Mouse (Mus musculus): ENCODE data around the gene Pithd1. TPM values are rescaled to one million over a fixed set of nuclear protein-coding genes. Genes with fewer than 3 reads are reported as not detected.
"Not testable (repeated sequence)": the region's sequence is repeated elsewhere in the genome, so short reads cannot be mapped to it uniquely, and the experiment has no call there.

Gene Pithd1
- polyA plus RNA-seq, 1 experiment: 31.3 TPM

DNA sequence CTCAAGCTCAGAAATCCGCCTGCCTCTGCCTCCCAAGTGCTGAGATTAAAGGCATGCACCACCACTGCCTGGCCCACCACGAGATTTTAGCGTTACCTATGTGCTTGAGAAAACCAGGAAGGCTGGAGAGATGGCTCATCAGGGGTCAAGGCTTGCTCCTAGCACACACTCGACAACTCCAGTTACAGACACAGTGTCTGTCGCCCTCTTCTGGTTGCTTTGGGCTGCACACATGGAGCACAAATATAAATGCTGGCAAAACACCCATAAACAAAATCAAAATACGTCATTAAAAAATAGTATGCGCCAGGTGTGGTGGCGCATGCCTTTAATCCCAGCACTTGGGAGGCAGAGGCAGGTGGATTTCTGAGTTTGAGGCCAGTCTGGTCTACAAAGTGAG lies 46.0 kb downstream of the Pithd1 start:
- H3K4me1 ChIP-seq (ENCODE audit: control insufficient read depth, insufficient read depth, insufficient read length, low read length); H3K4me3 ChIP-seq (ENCODE audit: insufficient read depth, low read depth, low read length); H3K27ac ChIP-seq (replicated peaks; ENCODE audit: low read depth, low read length): not testable (repeated sequence)

DNA sequence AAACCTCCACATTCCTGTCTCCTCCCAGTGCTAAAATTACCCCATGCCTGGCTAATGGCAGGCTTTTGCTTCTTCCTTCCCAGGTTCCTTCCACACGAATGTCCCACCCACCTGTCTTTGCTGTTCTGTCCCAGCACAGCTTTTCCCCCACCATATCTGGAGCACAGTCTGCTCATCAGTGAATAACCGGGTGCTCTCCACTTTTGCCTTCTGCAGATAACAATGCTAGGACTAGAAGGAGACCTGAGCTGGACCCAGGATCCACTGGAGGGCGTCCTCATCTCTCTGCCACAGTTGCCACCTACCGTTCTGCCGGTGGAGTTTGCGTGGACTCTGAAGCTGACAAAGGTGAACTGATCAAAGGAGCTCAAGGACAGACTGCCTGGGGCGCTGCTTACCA lies 48.2 kb downstream of the Pithd1 start:
- Histone ChIP-seq H3K4me1 (ENCODE audit: control insufficient read depth, insufficient read depth, insufficient read length, low read length) (peaks cover 8% of the 10 kb centered on the region; the same call in 1 of the 2 replicates), H3K4me3 (ENCODE audit: insufficient read depth, low read depth, low read length) (no peak overlapping the region), H3K27ac (replicated peaks; ENCODE audit: low read depth, low read length) (no peak overlapping the region)

DNA sequence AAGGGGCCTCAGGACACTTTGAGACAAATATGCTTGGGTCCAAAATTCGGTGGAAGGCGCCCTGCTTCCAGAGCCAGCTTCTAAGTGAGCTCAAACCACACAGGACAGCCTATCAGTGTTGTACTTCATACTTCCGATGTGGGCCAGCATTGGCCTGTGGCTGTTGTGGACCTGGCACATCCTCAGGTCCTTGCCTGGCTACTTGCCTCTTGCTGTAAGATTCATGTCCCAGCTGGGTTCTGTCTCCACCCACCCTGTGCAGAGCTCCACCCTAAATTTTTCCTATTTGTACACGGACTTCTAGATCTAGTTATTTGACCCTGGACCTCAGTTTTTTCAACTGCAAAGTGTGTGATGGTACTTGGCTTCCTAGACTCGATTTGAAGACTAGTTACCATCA lies 51.6 kb downstream of the Pithd1 start:
- Histone ChIP-seq H3K4me3 (ENCODE audit: insufficient read depth, low read depth, low read length) (no peak overlapping the region), H3K4me1 (ENCODE audit: control insufficient read depth, insufficient read depth, insufficient read length, low read length) (no peaks in the 10 kb centered on the region), H3K27ac (replicated peaks; ENCODE audit: low read depth, low read length) (no peak overlapping the region)

DNA sequence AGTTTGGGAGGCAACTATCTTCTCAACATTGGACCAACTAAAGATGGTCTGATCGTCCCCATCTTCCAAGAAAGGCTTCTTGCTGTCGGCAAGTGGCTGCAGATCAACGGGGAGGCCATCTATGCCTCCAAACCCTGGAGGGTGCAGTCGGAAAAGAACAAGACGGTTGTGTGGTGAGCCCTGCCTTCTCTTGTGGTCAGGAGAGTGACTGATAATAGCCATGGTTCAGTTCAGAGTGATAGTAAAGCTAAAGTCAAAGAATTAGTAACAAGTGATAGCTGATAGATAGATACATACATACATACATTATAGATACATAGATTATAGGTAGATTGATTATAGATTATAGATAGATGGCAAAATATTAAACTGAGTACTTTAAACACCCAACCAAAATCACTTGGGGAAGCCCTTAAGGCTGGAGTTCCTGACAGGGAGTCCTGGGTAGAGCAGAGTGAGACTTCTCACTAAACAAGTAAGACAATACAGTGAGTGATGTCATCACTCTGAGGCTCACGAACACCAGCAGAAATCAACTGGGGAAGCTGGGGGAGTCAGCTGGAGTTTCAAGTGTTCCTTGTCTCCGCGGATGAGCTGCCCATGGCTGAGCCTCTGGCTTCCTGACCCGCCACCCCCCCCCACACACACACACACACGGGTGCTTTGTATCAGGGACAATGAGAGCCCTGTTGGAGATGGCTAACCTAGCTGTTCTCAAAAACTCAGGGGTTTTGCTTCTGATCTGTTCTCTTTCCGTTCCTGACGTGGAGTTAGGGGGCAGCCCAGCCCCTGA lies 52.2 kb downstream of the Pithd1 start:
- Histone ChIP-seq H3K4me3 (ENCODE audit: insufficient read depth, low read depth, low read length) (no peak overlapping the region), H3K27ac (replicated peaks; ENCODE audit: low read depth, low read length) (no peak overlapping the region), H3K4me1 (ENCODE audit: control insufficient read depth, insufficient read depth, insufficient read length, low read length) (no peaks in the 10 kb centered on the region)

DNA sequence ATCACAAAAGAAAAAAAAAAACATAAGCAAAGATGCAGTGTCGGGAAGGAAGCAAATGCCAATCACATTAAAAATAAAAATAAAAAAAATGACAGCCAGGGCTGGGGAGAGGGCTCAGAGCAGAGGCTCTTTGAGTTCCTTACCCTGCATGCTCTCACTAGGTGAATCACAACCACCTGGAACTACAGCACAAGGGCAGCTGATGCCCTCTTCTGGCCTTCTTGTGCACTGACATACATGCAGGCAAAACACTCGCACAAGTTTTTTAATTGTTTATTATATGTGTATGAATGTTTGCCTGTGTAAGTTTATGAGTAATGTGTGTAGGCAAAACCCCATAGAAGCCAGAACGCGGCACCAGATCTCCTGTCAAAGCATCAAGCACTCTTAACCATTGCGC lies 55.2 kb downstream of the Pithd1 start:
- Histone ChIP-seq H3K4me1 (ENCODE audit: control insufficient read depth, insufficient read depth, insufficient read length, low read length) (no peaks in the 10 kb centered on the region), H3K4me3 (ENCODE audit: insufficient read depth, low read depth, low read length) (no peak overlapping the region), H3K27ac (replicated peaks; ENCODE audit: low read depth, low read length) (no peak overlapping the region)

DNA sequence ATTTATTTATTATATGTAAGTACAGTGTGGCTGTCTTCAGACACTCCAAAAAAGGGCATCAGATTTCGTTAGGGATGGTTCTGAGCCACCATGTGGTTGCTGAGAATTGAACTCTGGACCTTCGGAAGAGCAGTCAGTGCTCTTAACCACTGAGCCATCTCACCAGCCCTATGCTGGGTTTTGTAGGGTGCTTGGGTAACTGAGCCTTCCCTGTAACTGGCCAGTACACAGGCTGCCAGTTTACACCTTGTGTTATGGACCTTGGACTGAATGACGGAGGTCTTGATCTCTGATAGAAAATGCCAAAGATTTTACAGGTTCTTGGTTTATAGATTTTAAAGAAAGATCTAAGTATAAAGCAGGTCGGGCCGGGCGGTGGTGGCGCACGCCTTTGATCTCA lies 56.8 kb downstream of the Pithd1 start:
- Histone ChIP-seq H3K27ac (replicated peaks; ENCODE audit: low read depth, low read length) (no peak overlapping the region), H3K4me3 (ENCODE audit: insufficient read depth, low read depth, low read length) (no peak overlapping the region), H3K4me1 (ENCODE audit: control insufficient read depth, insufficient read depth, insufficient read length, low read length) (no peaks in the 10 kb centered on the region)

DNA sequence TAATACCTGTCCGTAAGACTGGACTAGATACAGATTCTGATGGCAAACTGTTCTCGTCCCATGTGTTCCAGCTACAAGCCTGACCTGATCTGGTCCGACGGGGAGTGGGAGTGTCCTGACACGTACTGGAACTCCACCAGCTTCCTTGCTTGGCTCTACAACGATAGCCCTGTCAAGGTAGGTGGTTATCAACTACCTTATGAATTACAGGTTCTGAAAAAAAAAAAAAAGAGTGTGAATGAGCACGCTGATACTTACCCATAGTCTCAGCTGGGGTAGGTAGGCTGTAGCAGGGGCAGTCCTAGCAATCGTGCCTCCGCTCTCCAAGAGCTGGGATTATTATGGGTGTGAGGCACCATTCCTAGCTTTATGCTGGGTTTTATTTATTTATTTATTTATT lies 57.2 kb downstream of the Pithd1 start:
- H3K4me1 ChIP-seq (ENCODE audit: control insufficient read depth, insufficient read depth, insufficient read length, low read length): no peaks in the 10 kb centered on the region
- no peak overlapping the region for H3K4me3 ChIP-seq (ENCODE audit: insufficient read depth, low read depth, low read length)

DNA sequence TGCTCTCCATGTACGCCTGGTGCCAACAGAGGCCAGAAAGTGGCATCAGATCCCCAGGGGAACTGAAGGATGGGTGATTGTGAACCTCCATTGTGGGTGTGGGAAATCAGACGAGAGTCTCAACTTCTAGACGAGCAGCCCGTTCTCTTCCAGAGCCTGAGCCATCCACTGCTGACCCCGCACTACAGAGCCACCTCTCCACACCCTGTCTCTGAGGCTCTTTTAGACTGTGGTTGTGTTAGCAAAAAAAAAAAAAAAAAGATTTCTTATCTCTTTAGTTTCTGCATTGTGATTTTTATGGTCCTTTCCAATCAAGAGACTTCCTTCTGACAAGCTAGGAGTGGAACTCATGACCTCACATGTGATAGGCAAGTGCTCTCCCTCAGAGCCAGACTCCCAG lies 57.7 kb downstream of the Pithd1 start:
- no peak overlapping the region for H3K4me3 ChIP-seq (ENCODE audit: insufficient read depth, low read depth, low read length)
- H3K27ac ChIP-seq (replicated peaks; ENCODE audit: low read depth, low read length): no peak overlapping the region
- no peaks in the 10 kb centered on the region for H3K4me1 ChIP-seq (ENCODE audit: control insufficient read depth, insufficient read depth, insufficient read length, low read length)

More for the DNA sequence above, 57.2 kb downstream of the Pithd1 start:
- H3K27ac ChIP-seq (replicated peaks; ENCODE audit: low read depth, low read length): no peak overlapping the region

DNA sequence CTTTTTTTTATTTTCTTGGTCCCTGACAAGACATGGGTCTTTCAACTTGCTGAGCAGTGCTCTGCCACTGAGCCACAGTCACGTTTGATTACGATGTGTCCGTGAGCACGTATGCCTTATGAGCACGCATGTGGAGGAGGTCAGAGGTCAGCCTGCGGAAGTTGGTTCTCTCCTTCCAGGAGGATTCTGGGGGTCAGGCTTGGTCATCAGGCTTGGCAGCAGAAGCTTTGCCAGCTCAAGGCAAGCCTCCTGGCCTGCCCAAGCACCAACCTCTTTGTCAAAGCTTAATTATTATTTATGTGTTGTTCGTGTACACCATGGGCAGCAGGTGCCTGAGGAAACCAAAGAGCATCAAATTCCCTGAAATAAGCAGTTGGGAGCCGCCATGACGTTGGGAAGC lies 58.7 kb downstream of the Pithd1 start:
- Histone ChIP-seq H3K4me3 (ENCODE audit: insufficient read depth, low read depth, low read length) (no peak overlapping the region), H3K27ac (replicated peaks; ENCODE audit: low read depth, low read length) (no peak overlapping the region), H3K4me1 (ENCODE audit: control insufficient read depth, insufficient read depth, insufficient read length, low read length) (no peaks in the 10 kb centered on the region)

DNA sequence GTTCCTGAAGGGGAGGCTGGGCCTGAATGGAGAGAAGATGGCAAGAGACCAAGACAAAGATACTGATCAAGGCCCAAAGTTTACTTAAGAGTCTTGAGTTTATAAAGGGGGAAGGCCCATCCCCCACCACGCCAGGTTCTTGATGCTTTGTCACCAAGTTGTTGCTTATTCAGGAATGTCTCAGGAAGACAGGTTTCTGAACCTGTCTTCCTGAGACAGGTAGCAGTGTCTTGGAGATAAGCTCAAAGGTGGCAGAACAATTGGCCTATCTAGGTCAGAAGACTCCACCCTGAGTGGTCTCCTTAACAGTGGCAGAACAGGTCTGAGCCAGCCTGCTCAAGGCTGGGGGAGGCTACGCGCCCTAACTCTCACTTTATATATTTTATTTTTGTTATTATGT lies 60.2 kb downstream of the Pithd1 start:
- Histone ChIP-seq H3K4me3 (ENCODE audit: insufficient read depth, low read depth, low read length) (no peak overlapping the region), H3K27ac (replicated peaks; ENCODE audit: low read depth, low read length) (no peak overlapping the region), H3K4me1 (ENCODE audit: control insufficient read depth, insufficient read depth, insufficient read length, low read length) (no peaks in the 10 kb centered on the region)

DNA sequence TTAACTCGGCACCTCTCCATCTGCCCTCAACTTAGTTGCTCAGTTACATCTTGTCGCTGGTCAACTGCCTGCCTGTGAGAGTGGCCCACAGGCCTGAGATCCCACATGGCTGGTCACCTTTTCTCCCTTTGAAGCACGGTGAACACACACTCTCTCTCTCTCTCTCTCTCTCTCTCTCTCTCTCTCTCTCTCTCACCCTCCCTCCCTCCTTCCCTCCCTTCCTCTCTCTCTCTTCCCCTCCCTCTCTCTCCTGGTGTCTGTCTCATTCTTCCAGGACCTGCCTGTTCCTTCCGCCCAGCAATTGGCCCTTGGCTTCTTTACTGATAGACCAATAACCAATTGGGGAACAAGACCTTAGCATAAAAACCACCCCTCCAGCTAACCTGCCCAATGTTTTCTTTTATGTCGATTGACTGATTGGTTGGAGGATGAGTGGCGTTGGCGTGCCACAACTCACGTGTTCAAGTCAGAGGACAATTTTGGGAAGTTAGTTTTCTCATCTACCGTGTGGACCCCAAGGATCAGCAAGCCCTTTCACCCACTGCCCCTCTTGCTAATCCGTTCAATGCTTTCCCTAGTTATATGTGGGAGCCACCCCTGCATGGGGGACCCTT lies 60.8 kb downstream of the Pithd1 start:
- Histone ChIP-seq H3K4me1 (ENCODE audit: control insufficient read depth, insufficient read depth, insufficient read length, low read length) (no peaks in the 10 kb centered on the region), H3K27ac (replicated peaks; ENCODE audit: low read depth, low read length) (no peak overlapping the region)

More for the DNA sequence above, 60.8 kb downstream of the Pithd1 start:
- no peak overlapping the region for H3K4me3 ChIP-seq (ENCODE audit: insufficient read depth, low read depth, low read length)

Other genes starting within 250 kb of the Pithd1 start
- gene Myom3, start 227.5 kb downstream of the Pithd1 start, polyA plus RNA-seq (2012; ENCODE audit: insufficient read depth, insufficient read length, missing spikeins): 7.0 and 8.0 TPM in 2 replicates
- gene Srsf10, start 131.5 kb downstream of the Pithd1 start, polyA plus RNA-seq (2012; ENCODE audit: insufficient read depth, insufficient read length, missing spikeins): 58.3 and 62.6 TPM in 2 replicates
- gene Pnrc2, start 113.4 kb downstream of the Pithd1 start, polyA plus RNA-seq (2012; ENCODE audit: insufficient read depth, insufficient read length, missing spikeins): 86.4 and 125 TPM in 2 replicates
- 0.55 and 0.58 TPM in 2 replicates for gene Cnr2, start 91.9 kb downstream of the Pithd1 start, polyA plus RNA-seq (2012; ENCODE audit: insufficient read depth, insufficient read length, missing spikeins)
- 106 and 110 TPM in 2 replicates for gene Fuca1, start 66.5 kb downstream of the Pithd1 start, polyA plus RNA-seq (2012; ENCODE audit: insufficient read depth, insufficient read length, missing spikeins)
- gene Hmgcl, start 40.8 kb downstream of the Pithd1 start, polyA plus RNA-seq (2012; ENCODE audit: insufficient read depth, insufficient read length, missing spikeins): 45.1 and 79.9 TPM in 2 replicates
- gene Gale, start 23.5 kb downstream of the Pithd1 start, polyA plus RNA-seq (2012; ENCODE audit: insufficient read depth, insufficient read length, missing spikeins): 40.3 and 53.3 TPM in 2 replicates
- 29.3 and 29.8 TPM in 2 replicates for gene Lypla2, start 14.6 kb downstream of the Pithd1 start, polyA plus RNA-seq (2012; ENCODE audit: insufficient read depth, insufficient read length, missing spikeins)
- 28.3 and 33.8 TPM in 2 replicates for gene Eloa, start 34.5 kb upstream of the Pithd1 start, polyA plus RNA-seq (2012; ENCODE audit: insufficient read depth, insufficient read length, missing spikeins)
- gene Rpl11, start 66.2 kb upstream of the Pithd1 start, polyA plus RNA-seq (2012; ENCODE audit: insufficient read depth, insufficient read length, missing spikeins): 772 and 1,311 TPM in 2 replicates
- gene Id3, start 156.2 kb upstream of the Pithd1 start, polyA plus RNA-seq (2012; ENCODE audit: insufficient read depth, insufficient read length, missing spikeins): 75.0 and 78.1 TPM in 2 replicates
- gene E2f2, start 185.1 kb upstream of the Pithd1 start, polyA plus RNA-seq (2012; ENCODE audit: insufficient read depth, insufficient read length, missing spikeins): 2.9 and 6.4 TPM in 2 replicates
- gene Asap3, start 219.1 kb upstream of the Pithd1 start, polyA plus RNA-seq (2012; ENCODE audit: insufficient read depth, insufficient read length, missing spikeins): 1.0 and 1.2 TPM in 2 replicates

All from brown adipose tissue, adult 24 weeks (tissue).